Mouse (Mus musculus) gastrocnemius, postnatal 36 days (tissue): ENCODE measurements around the gene Olfr419. TPM values are rescaled to one million over a fixed set of nuclear protein-coding genes. Genes with fewer than 3 reads are reported as not detected.

ENCODE experiments used
- DNase-seq, 2 experiments: peaks; one replicate each; pipeline ENCODE4 v3.0.0; 2022
- intact Hi-C: fragments of 180-260 bp; cut with DNase I; formaldehyde crosslinking; loops from one replicate; pipeline ENCODE4 v1.15.1; 2025
- long read RNA-seq, 2 experiments: library from polyadenylated mRNA; stranded (forward); transcript quantifications; one replicate each; pipeline ENCODE4 v2.0.0; 2021
- total RNA-seq, 2 experiments: library from RNA; stranded (reverse); gene quantifications; 2 replicates each; pipeline ENCODE4 v1.2.3; 2021

The Olfr419 gene
- total RNA-seq = not detected
- long read RNA-seq, experiment 1 = 0 reads
- long read RNA-seq, experiment 2 = 0 reads

DNA sequence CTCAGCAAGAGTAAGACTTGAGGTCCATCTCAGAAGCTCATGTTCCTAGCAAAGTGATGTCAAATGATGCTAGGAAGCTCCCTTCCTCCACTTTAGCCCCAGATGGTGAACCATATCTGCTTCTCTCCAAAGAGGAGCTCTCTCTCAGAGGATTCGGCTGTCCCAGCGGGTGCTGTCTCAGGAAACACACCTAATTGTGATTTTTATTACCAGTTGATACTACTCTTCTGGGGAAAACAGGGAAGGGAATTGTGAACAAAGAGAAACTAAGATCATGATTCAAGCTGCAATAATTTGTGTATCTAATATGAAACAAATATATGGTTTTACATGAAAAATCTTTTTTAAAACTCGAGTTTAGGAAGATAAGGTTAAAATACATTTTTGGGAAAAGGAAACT, at the start of gene Olfr419:
Gene Olfr419, minus strand, starts transcription at position 101 of the 400 bp plus-strand sequence.
- intact Hi-C loops = no loop called here

DNA sequence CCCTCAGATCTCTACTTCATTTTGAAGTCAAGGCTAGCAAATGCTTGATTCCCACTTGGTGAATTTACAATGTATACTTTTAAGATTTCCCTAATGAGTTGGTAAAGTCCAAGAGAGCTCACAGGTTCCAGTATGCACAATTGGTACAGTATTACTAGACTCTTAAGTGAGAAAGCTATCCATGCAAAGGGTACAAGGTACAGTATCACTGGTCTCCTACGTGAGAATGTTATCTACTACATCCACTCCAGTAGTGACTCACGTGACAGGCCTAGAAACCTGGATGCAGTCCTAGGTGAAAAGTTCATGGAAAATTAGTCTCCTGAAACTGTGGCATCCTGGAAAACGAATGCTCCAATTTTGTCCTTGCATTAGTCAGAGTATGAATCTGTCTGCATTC, 18.8 kb upstream of the Olfr419 start:
- DNase-seq = no peak

More for the DNA sequence above, at the start of gene Olfr419:
- DNase-seq = no peak

GRCm38 (mm10) chr1:174269162-174269561, 17.3 kb upstream of the Olfr419 start:
- intact Hi-C loops = no loop called here
- DNase-seq = no peak

More for the DNA sequence above, 18.8 kb upstream of the Olfr419 start:
- intact Hi-C loops = no loop called here

GRCm38 (mm10) chr1:174267816-174268215, 16.0 kb upstream of the Olfr419 start:
- no peak for DNase-seq
- intact Hi-C loops = no loop called here

GRCm38 (mm10) chr1:174250376-174250775, 1.5 kb downstream of the Olfr419 start:
- intact Hi-C loops = no loop called here
- no peak for DNase-seq

DNA sequence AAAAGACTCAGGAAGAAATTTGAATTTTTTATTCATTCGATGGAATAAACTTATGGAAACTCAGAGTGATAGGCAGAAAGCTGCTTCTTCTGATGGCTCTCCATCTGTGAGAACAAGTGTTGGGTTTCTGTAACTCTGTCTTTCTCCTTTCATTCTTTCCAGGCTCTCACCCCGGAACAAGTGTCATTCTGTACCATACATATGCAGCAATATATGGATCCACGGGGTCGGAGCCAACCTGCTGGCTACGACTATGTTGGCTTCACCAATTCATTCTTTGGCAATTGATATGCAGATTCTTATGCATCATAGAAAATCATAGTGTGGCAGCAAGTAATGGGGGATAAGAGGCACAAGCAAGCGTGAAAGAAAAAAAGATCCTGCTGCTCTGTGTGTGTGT, 4.7 kb downstream of the Olfr419 start:
- DNase-seq = no peak
- intact Hi-C loops = no loop called here

GRCm38 (mm10) chr1:174246080-174246479, 5.8 kb downstream of the Olfr419 start:
- intact Hi-C loops = no loop called here
- no peak for DNase-seq

GRCm38 (mm10) chr1:174244621-174245020, 7.2 kb downstream of the Olfr419 start:
- no peak for DNase-seq
- intact Hi-C loops = no loop called here

DNA sequence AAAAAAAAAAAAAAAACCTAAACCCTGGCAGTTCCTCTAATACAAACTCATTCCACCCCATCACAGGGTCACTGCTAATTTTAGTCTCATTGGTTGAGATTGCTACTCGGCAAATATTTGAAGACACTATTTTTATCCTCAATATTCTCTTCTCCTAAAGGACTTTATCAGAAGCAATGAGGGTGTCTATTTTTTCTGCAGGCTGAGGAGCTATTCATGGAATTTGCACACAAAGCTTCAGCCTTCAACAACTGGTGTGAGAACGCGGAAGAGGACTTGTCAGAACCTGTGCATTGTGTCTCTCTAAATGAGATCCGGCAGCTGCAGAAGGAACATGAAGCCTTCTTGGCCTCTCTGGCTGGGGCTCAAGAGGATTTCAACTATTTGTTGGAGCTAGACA, 11.9 kb downstream of the Olfr419 start:
- DNase-seq = no peak
- intact Hi-C loops = no loop called here

- intact Hi-C loops = no loop called here
- DNase-seq = no peak
Observed at GRCm38 (mm10) chr1:174216528-174217204, 35.2 kb downstream of the Olfr419 start.

GRCm38 (mm10) chr1:174215270-174216038, 36.4 kb downstream of the Olfr419 start:
- intact Hi-C loops = no loop called here
- no peak for DNase-seq

DNA sequence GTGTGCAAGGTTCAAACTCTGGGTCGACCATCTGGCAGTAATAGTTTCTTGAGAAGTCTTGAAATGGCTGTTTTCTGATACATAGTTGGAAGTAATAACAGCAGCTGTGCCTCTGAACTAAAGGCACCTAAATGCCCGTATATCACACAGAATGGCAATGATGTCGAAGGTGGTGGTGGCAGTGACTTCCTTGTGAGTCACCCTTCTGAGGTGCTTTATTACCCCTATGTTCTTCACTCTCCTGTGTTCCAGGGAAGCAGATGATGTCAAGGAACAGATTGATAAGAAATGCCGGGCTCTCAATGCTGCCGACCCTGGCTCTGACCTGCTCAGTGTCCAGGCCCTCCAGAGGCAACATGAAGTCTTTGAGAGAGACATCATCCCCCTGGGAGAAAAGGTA, 39.6 kb downstream of the Olfr419 start:
- intact Hi-C loops = no loop called here
- DNase-seq = no peak

DNA sequence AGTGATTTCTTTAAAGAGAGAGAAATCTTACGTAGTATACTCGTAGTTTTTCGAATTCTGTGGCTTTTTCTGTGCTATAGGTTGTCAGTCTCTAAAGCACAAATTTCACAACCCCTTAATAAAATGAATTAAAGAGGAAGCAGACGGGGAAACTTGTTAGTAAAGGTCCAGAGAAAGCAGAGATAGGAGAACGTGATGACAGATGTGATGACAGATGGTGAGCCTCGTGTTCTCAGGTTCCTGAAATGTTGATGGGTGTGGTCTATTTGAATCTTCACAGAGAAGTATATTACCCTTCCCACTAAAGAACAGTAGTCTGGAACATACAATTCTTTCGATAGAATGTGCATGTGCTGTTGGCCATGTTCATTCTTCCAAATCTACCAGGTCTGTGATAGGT, 47.2 kb downstream of the Olfr419 start:
- intact Hi-C loops = no loop called here

More for the DNA sequence above, 47.2 kb downstream of the Olfr419 start:
- DNase-seq = no peak

Other genes starting within 250 kb of the Olfr419 start
- 1 to 10 TPM; 6.5 to 8.5 TPM for gene Ifi205, start 220.3 kb downstream of the Olfr419 start, total RNA-seq
- gene Olfr433, start 211.4 kb downstream of the Olfr419 start, total RNA-seq = not detected
- gene Olfr432, start 202.9 kb downstream of the Olfr419 start, total RNA-seq = not detected
- gene Olfr430, start 185.5 kb downstream of the Olfr419 start, total RNA-seq = not detected
- gene Olfr429, start 167.7 kb downstream of the Olfr419 start, total RNA-seq = not detected
- not detected for gene Olfr427, start 155.2 kb downstream of the Olfr419 start, total RNA-seq
- gene Olfr231, start 130.9 kb downstream of the Olfr419 start, total RNA-seq = not detected
- not detected for gene Olfr424, start 120.5 kb downstream of the Olfr419 start, total RNA-seq
- gene Olfr420, start 96.4 kb downstream of the Olfr419 start, total RNA-seq = not detected
- gene Spta1, start 79.3 kb downstream of the Olfr419 start, total RNA-seq = under 1 TPM; 0.15 to 0.18 TPM
- not detected for gene Mptx1, start 78.5 kb upstream of the Olfr419 start, total RNA-seq
- not detected for gene Olfr417, start 113.1 kb upstream of the Olfr419 start, total RNA-seq
- not detected for gene Olfr248, start 139.0 kb upstream of the Olfr419 start, total RNA-seq
- gene Olfr414, start 172.0 kb upstream of the Olfr419 start, total RNA-seq = not detected
- gene Olfr220, start 190.0 kb upstream of the Olfr419 start, total RNA-seq = not detected
- gene Fmn2, start 249.8 kb upstream of the Olfr419 start, total RNA-seq = under 1 TPM; 0.25 to 0.28 TPM